Mouse (Mus musculus): Measurements from ENCODE around the gene Rnf213.
"Not testable (repeated sequence)": the region's sequence is repeated elsewhere in the genome, so short reads cannot be mapped to it uniquely, and the experiment has no call there.

The Rnf213 gene

GRCm38 (mm10) chr11:119392800-119393482 is at the start of gene Rnf213:
Gene Rnf213, plus strand, starts transcription at chr11:119393100.
- DNase-seq (ENCODE audit: low read depth, low spot score), result no peak

GRCm38 (mm10) chr11:119344178-119344577 is 48.7 kb upstream of the Rnf213 start:
- no peak for DNase-seq (ENCODE audit: low read depth, low spot score)

GRCm38 (mm10) chr11:119344865-119345264 is 48.0 kb upstream of the Rnf213 start:
- DNase-seq (ENCODE audit: low read depth, low spot score), result no peak

- DNase-seq (ENCODE audit: low read depth, low spot score), result no peak
Measured at GRCm38 (mm10) chr11:119347125-119347524, 45.8 kb upstream of the Rnf213 start.

GRCm38 (mm10) chr11:119352113-119352512 is 40.8 kb upstream of the Rnf213 start:
- no peak for DNase-seq (ENCODE audit: low read depth, low spot score)

DNA sequence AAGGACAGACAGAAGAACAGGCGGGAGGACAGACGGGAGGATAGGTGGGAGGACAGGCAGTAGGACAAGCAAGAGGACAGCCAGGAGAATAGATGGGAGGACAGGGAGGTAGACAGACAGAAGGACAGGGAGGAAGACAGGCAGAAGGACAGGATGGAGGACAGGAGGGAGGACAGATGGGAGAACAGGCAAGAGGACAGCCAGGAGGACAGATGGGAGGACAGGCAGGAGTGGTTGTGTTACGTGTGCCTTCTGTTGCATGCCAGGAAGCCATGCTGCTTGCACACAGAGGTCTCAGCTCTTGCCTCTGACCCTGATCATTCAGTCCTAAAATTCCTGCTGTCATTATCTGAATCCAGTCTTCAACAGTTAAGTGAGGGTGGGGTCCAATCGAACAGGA is 39.0 kb upstream of the Rnf213 start:
- DNase-seq (ENCODE audit: low read depth, low spot score), result no peak

DNA sequence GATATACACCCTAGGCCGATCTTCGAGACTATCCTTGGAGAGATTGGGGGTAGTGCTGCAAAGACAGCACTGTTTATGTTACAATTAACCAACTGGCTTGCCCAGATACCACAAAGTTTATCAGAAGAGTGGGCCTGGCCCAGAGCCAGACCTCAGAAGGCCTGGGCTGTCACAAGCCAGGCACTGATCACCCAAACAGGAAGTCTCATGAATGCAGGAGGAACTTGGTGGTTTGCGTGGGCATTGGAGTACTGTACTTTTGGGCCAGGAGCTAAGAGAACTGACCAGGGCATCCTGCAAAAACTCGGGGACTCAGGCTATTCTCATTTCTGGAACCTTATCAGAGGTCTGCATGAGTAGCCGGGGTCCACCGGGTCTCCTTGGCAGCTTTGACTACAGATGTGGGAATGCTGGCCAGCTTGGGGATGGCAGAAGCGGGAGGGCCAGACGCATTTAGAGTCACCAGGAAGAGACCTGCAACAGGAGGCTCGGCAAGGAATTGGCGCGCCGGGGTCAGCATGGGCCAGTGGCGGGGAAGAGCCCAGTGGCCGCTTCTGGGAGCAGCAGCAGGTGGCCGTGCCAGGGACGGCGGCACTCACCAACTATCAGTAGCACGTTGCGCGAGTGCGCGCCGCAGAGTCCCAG is 38.0 kb upstream of the Rnf213 start:
- DNase-seq (ENCODE audit: low read depth, low spot score), result no peak

GRCm38 (mm10) chr11:119355443-119356385 is 37.2 kb upstream of the Rnf213 start, which contains the start of the genes Sgsh and Slc26a11:
Gene Sgsh, minus strand, starts transcription at chr11:119355536.
Gene Slc26a11, plus strand, starts transcription at chr11:119355557.
- DNase-seq (ENCODE audit: low read depth, low spot score), result peak; percentile 43

- DNase-seq (ENCODE audit: low read depth, low spot score), result peak; percentile 43
Measured at GRCm38 (mm10) chr11:119359089-119359488, 33.8 kb upstream of the Rnf213 start.

- DNase-seq (ENCODE audit: low read depth, low spot score), result no peak
Measured at GRCm38 (mm10) chr11:119362769-119363533, 29.9 kb upstream of the Rnf213 start.

- DNase-seq (ENCODE audit: low read depth, low spot score), result peak; percentile 72
Measured at GRCm38 (mm10) chr11:119363534-119364145, 29.3 kb upstream of the Rnf213 start.

DNA sequence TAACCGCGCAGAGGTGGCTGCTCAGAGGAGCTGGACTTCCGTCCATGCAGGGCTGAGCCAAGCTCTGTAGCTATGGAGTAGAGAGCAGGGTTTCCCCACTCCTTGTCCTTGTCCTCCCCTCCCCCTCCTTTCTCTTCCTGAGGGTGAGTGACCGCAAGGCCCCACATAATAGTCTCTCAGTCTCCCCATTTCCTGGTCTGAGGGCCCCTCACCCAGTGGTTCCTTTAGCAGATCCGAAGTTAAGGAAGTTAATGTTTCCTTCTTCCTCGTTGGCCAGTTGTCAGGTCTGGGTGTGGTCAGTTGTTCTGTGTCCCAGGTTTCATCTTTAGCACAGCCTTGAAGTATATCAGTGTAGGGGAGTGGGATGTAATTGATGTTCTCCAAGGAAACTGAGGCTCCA is 17.5 kb upstream of the Rnf213 start:
- DNase-seq (ENCODE audit: low read depth, low spot score), result no peak

- no peak for DNase-seq (ENCODE audit: low read depth, low spot score)
Measured at GRCm38 (mm10) chr11:119377326-119377725, 15.6 kb upstream of the Rnf213 start.

- no peak for DNase-seq (ENCODE audit: low read depth, low spot score)
Measured at GRCm38 (mm10) chr11:119378551-119378950, 14.3 kb upstream of the Rnf213 start.

DNA sequence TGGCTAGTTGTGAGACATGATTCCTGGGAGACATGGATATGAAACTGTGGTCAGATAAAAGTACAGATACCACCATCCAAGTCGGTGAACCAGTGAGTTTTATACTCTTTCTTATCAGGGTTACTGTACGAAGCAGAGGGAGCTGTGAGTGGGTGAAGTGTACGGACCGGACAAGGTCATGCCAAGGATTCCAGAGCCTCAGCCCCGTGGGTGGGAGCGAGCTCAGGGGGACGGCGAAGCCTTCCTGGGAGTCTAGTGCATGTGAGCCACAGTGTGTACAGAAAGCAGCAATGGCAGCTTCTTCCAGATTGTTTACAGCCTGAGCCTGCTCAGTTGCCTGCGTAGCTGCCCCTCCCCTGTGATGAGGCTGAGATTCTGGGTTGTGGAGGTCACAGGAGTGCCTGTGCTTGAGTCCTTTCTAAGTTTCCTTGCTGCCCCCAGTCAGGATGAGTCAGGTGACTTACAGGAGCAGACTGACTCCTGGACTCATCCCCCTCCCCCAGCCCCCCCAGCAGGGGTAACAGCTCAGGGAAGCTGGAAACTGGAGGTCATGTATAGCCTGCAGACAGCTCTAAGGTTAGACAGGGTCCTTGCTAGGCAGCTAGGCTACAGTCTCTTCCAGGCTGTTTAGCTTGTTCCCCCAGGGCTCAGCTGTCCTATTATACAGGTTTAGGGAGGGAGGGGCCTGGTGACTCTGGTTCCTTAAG is 11.1 kb upstream of the Rnf213 start:
- DNase-seq (ENCODE audit: low read depth, low spot score), result no peak

- DNase-seq (ENCODE audit: low read depth, low spot score), result no peak
Measured at GRCm38 (mm10) chr11:119382338-119382850, 10.5 kb upstream of the Rnf213 start.

DNA sequence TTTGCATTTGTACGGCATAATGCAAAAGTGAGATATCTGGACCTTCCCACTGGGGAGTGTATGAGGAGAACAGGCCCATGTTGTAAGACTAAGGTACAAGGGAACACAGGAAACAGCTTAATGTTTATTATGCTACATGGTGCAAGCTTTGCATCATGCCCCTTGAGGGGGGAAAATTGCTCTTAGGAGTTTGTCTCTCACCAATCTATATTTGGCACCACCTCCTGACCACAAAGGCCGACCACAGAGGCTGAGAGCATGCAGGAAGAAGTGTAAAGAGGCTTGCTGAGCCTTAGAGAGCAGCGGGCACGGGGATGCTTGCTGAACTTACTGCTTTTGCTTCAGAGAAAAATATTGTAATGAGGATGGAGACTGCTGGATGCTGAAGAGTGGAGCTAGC is 8.0 kb upstream of the Rnf213 start:
- DNase-seq (ENCODE audit: low read depth, low spot score), result no peak

DNA sequence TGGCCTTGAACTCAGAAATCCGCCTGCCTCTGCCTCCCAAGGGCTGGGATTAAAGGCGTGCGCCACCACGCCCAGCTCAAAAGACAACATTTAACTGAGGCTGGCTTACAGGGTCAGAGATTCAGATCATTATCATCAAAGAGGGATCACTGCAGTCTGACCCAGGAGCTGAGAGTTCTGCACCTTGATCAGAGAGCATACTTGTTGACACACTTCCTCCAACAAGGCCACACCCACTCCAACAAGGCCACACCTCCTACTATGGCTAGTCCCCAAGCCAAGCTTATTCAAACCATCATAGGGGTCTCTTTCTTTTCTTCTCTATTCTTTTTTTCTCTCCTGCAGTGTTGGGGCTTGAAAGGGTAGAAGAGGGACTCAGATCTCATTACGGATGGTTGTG is 6.6 kb upstream of the Rnf213 start:
- no peak for DNase-seq (ENCODE audit: low read depth, low spot score)

- not testable (repeated sequence) for DNase-seq (ENCODE audit: low read depth, low spot score)
Measured at GRCm38 (mm10) chr11:119387273-119387672, 5.6 kb upstream of the Rnf213 start.

DNA sequence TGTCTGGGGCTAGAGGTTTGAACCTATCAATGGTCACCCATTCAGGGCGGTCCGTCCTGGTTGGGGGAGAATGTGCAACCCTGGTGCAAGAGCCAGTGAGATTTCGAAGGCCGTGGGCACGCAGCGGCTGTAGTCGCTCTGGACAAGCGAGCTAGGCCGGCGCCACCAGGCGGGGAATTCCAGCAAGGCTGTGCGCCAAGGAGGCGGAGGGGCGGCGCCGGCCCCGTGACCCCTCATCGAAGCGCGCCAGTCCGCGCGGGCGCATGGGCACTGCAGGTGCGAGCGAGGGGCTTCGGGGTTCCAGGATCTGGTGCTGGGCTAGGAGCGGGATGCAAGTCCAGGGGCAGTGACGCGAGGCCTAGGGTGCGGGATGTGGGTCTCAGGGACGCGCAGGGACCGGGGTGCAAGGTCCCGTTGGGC is 3.0 kb upstream of the Rnf213 start:
- DNase-seq (ENCODE audit: low read depth, low spot score), result peak; percentile 49

Measured in retina, postnatal 7 days (tissue).